Comparison of ENCODE assay signal across 8 mouse cellular contexts in the genomic region with DNA sequence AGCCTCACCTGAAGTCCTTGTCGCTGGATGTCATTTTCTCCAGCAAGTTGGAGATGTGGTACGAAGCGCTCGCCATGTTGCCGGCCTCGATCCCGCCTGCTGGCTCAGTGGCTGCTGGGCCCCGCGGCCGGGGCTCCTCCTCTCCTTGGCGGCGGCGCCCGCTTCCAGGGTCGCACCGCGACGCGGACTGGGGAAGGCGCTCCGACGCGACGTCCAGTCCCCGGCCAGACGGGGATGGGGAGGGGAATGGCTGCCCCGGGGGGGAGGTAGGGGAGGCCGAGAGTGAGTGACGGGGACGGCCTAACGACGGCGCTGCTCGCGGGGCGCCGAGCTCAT. TPM values are rescaled to one million over a fixed set of nuclear protein-coding genes. Genes with fewer than 3 reads are reported as not detected.
A peak's percentile ranks its signal among the peaks of the same experiment; 100 is the strongest.
DNase-seq lines count a peak whose midpoint lies in the region; ATAC-seq and TF ChIP-seq lines count a peak whose summit lies in the region.

No protein-coding gene starts in this region.

- no peak for TF ChIP-seq POLR2A in bone marrow, adult 2 months (IDR thresholded peaks at IDR 0.05; ENCODE audit: borderline replicate concordance, control insufficient read depth, low read depth, low read length)

- no peaks in the 10 kb centered on the region for H3K27me3 ChIP-seq in kidney, embryonic 14.5 days (ENCODE audit: control insufficient read depth, insufficient read depth, low read length)
- no peaks in the 10 kb centered on the region for H3K27me3 ChIP-seq in hindbrain, embryonic 13.5 days
- H3K27me3 ChIP-seq in midbrain, embryonic 12.5 days: no peaks in the 10 kb centered on the region

- no peak for DNase-seq in kidney, adult 9 months
- DNase-seq in retina, embryonic 14.5 days (ENCODE audit: low spot score): no peak
- no peak for DNase-seq in retina, postnatal 1 day
- no peak for DNase-seq in cerebellum, adult 11-12 months

- no peaks in the 10 kb centered on the region for H3K9me3 ChIP-seq in kidney, embryonic 14.5 days (ENCODE audit: control insufficient read depth, low read length)
- H3K9me3 ChIP-seq in hindbrain, embryonic 13.5 days: no peaks in the 10 kb centered on the region
- H3K9me3 ChIP-seq in midbrain, embryonic 12.5 days: no peaks in the 10 kb centered on the region

- peak overlapping the region; percentile 84 for H3K4me2 ChIP-seq in kidney, embryonic 14.5 days (replicated peaks; ENCODE audit: low read depth, low read length)
- H3K4me2 ChIP-seq in hindbrain, embryonic 13.5 days: peak overlapping the region; percentile 89
- H3K4me2 ChIP-seq in midbrain, embryonic 12.5 days (replicated peaks): peak overlapping the region; percentile 79

- H3K27ac ChIP-seq in kidney, embryonic 14.5 days (ENCODE audit: low read depth, low read length): peak overlapping the region; percentile 99
- H3K27ac ChIP-seq in bone marrow, adult 2 months (ENCODE audit: control insufficient read depth, insufficient read depth, low read depth, low read length, poor library complexity): peak overlapping the region; percentile 85
- peak overlapping the region; percentile 98 for H3K27ac ChIP-seq in hindbrain, embryonic 13.5 days
- peak overlapping the region; percentile 99 for H3K27ac ChIP-seq in midbrain, embryonic 12.5 days (replicated peaks)

- peaks cover 11% of the 10 kb centered on the region; the same call in 1 of the 2 replicates for H3K4me1 ChIP-seq in kidney, embryonic 14.5 days (ENCODE audit: control insufficient read depth, insufficient read depth, low read length)
- peaks cover 1% of the 10 kb centered on the region; the same call in 1 of the 2 replicates for H3K4me1 ChIP-seq in bone marrow, adult 2 months (ENCODE audit: control insufficient read depth, insufficient read depth, low read length)
- H3K4me1 ChIP-seq in hindbrain, embryonic 13.5 days (replicated peaks): peaks cover 23% of the 10 kb centered on the region
- H3K4me1 ChIP-seq in midbrain, embryonic 12.5 days: peaks cover 22% of the 10 kb centered on the region

- peak overlapping the region; percentile 92 for H3K4me3 ChIP-seq in kidney, embryonic 14.5 days (ENCODE audit: low read length)
- peak overlapping the region; percentile 83 for H3K4me3 ChIP-seq in bone marrow, adult 2 months (replicated peaks; ENCODE audit: control insufficient read depth, low read depth, low read length)
- peak overlapping the region; percentile 98 for H3K4me3 ChIP-seq in hindbrain, embryonic 13.5 days
- H3K4me3 ChIP-seq in midbrain, embryonic 12.5 days: peak overlapping the region; percentile 92

- ATAC-seq in kidney, embryonic 14.5 days (ENCODE audit: low FRiP score, low TSS enrichment): no peak; the same call in 1 of the 2 replicates
- ATAC-seq in hindbrain, embryonic 13.5 days (ENCODE audit: low FRiP score): no peak; the same call in 1 of the 2 replicates
- ATAC-seq in midbrain, embryonic 12.5 days (ENCODE audit: low FRiP score, low read depth): no peak

- H3K9ac ChIP-seq in kidney, embryonic 14.5 days (ENCODE audit: low read depth, low read length): peak overlapping the region; percentile 98
- H3K9ac ChIP-seq in hindbrain, embryonic 13.5 days: peak overlapping the region; percentile 98
- peak overlapping the region; percentile 98 for H3K9ac ChIP-seq in midbrain, embryonic 12.5 days (replicated peaks)

- H3K36me3 ChIP-seq in kidney, embryonic 14.5 days (ENCODE audit: control insufficient read depth, insufficient read depth, low read length): peaks cover 11% of the 10 kb centered on the region; the same call in 1 of the 2 replicates
- H3K36me3 ChIP-seq in hindbrain, embryonic 13.5 days: peaks cover 10% of the 10 kb centered on the region
- peaks cover 12% of the 10 kb centered on the region for H3K36me3 ChIP-seq in midbrain, embryonic 12.5 days

- WGBS in kidney, embryonic 14.5 days: 0% methylated on average over 30 of the region's 37 CpGs
- WGBS in bone marrow, adult 2 months: under 1% methylated on average over 29 of the region's 37 CpGs
- WGBS in hindbrain, embryonic 13.5 days: under 1% methylated on average over 30 of the region's 37 CpGs
- WGBS in midbrain, embryonic 12.5 days: under 1% methylated on average over 27 of the region's 37 CpGs

- TF ChIP-seq CTCF in bone marrow, adult 2 months (IDR thresholded peaks at IDR 0.05; ENCODE audit: control insufficient read depth, insufficient read depth, low read length): no peak

RNA-seq across cellular contexts. Expression of a gene that starts 0.3 kb away (rescaled TPM):
- polyA plus RNA-seq in kidney, embryonic 14.5 days (2014; fragmentation: Nextera tagmentation; extraction: Ambion mirVana): 36.9 and 89.9 TPM in 2 replicates
- polyA plus RNA-seq in bone marrow, adult 2 months (2011; ENCODE audit: insufficient read depth, insufficient read length, low replicate concordance, missing spikeins): 8.3 and 17.2 TPM in 2 replicates
- polyA plus RNA-seq in hindbrain, embryonic 13.5 days (2015; fragmentation: Nextera tagmentation; extraction: Ambion mirVana): 42.5 and 44.3 TPM in 2 replicates
- 100 and 114 TPM in 2 replicates for polyA plus RNA-seq in midbrain, embryonic 12.5 days (2016; fragmentation: Nextera tagmentation; extraction: Ambion mirVana)
